Mouse (Mus musculus): ENCODE results near the gene Slc4a1ap. TPM values are rescaled to one million over a fixed set of nuclear protein-coding genes. Genes with fewer than 3 reads are reported as not detected.

Slc4a1ap gene
- polyA plus RNA-seq, 1 experiment from 2014 or later, result 32.5 TPM

DNA sequence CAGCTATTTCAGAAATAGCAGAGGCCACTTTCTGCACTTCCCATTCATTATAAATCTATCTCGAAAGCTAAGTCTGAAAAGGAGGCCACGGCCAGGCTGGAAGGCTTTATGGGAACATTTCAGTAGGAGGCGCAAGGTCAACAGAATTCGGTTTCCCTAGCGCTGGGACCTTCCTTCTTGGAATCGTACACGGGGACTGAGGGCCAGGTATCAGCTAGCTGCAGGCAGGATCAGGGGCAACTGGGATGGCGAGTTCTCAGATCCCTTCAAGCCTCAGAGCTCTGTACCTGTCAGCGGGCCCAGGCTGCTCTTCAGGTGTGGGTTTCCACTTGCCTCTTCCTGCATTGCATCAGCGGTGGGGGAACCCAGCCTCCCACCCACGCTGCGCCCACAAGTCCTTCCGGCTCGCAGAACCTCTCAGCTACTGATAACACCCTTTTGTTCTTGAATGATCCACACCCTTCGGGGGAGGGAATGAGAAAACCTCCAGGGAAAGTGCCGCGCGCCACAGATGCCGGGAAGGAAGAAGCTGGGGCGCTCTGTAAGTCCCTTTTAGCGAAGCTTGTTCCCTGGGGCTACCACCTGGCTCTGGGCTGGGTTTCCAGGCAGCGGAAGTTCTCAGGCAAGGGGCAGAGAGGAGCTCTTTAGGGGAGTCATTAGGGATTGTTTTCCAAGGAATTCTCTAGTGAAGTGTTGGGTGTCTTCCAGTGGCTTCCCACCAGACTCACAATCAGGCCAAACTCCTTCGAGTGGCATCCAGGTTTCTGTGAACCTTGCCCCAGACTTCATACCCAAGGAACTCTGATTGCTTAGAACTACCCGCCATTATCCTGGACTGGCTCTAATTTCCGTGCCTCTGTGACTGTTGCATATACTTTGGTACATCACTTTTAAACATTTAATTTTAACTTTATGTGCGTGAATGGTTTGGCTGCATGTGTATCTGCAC is 70.0 kb downstream of the Slc4a1ap start, which contains the start of gene Mrpl33:
Mrpl33 (plus strand) TSS at position 455 of the 949 bp plus-strand sequence.
- Histone ChIP-seq H3K4me3 (ENCODE audit: low read depth, low read length) (peak within 1 kb of the TSS; percentile 40), H3K9me3 (replicated peaks; ENCODE audit: control insufficient read depth, low read length, poor library complexity, severe bottlenecking) (no peaks in the 10 kb centered on the region), H3K4me1 (ENCODE audit: control insufficient read depth, insufficient read depth, low read length) (peaks cover 15% of the 10 kb centered on the region), H3K4me2 (ENCODE audit: low read length) (peak within 1 kb of the TSS; percentile 73), H3K27ac (ENCODE audit: low read length) (no peak within 1 kb of the TSS), H3K36me3 (ENCODE audit: control insufficient read depth, insufficient read depth, low read length) (no peaks in the 10 kb centered on the region), H3K27me3 (ENCODE audit: control insufficient read depth, insufficient read depth, low read depth, low read length) (peaks cover 3% of the 10 kb centered on the region), H3K9ac (ENCODE audit: low read depth, low read length) (peak within 1 kb of the TSS; percentile 56)
- ATAC-seq, result peak; percentile 66; the same call in 1 of the 2 replicates
- 8% methylated on average over 26 of the region's 26 CpGs for WGBS

DNA sequence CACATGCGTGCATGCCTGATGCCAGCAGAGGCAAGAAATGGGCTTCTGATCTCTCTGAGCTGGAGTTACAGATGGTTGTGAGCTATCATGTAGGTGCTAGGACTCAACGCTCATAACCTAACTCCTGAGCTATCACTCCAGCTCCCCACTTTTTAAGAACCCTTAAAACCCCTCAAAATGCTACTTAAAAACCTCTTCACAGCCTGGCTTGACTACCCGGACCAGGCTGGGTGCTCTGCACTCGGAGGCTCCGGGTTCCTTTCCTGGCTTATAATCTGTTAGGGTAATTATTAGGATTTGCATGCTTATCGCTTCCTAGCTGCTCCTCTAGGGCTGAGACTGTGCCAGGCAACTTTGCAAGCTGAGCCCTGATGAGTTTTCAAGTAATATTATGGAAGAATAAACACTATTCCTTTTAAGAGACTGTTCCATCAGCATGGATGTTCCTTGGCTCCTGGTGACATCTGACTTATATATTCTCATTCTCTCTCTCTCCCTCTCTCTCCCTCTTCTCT is 70.7 kb downstream of the Slc4a1ap start:
- ATAC-seq, result no peak
- Histone ChIP-seq H3K4me1 (ENCODE audit: control insufficient read depth, insufficient read depth, low read length) (peaks cover 15% of the 10 kb centered on the region), H3K4me2 (ENCODE audit: low read length) (no peak overlapping the region), H3K4me3 (ENCODE audit: low read depth, low read length) (no peak overlapping the region), H3K27me3 (ENCODE audit: control insufficient read depth, insufficient read depth, low read depth, low read length) (peaks cover 3% of the 10 kb centered on the region), H3K9me3 (replicated peaks; ENCODE audit: control insufficient read depth, low read length, poor library complexity, severe bottlenecking) (no peaks in the 10 kb centered on the region), H3K27ac (ENCODE audit: low read length) (no peak overlapping the region), H3K36me3 (ENCODE audit: control insufficient read depth, insufficient read depth, low read length) (no peaks in the 10 kb centered on the region), H3K9ac (ENCODE audit: low read depth, low read length) (no peak overlapping the region)
- WGBS, result 61% methylated on average over 6 of the region's 6 CpGs

GRCm38 (mm10) chr5:31598121-31598520 is 71.3 kb downstream of the Slc4a1ap start:
- no peak overlapping the region for H3K27ac ChIP-seq (ENCODE audit: low read length)
- WGBS, result 79% methylated on average over 7 of the region's 7 CpGs
- no peaks in the 10 kb centered on the region for H3K9me3 ChIP-seq (replicated peaks; ENCODE audit: control insufficient read depth, low read length, poor library complexity, severe bottlenecking)
- H3K4me1 ChIP-seq (ENCODE audit: control insufficient read depth, insufficient read depth, low read length), result peaks cover 15% of the 10 kb centered on the region
- no peak overlapping the region for H3K4me2 ChIP-seq (ENCODE audit: low read length)
- peaks cover 3% of the 10 kb centered on the region for H3K27me3 ChIP-seq (ENCODE audit: control insufficient read depth, insufficient read depth, low read depth, low read length)
- H3K9ac ChIP-seq (ENCODE audit: low read depth, low read length), result no peak overlapping the region
- H3K4me3 ChIP-seq (ENCODE audit: low read depth, low read length), result no peak overlapping the region
- ATAC-seq, result no peak
- H3K36me3 ChIP-seq (ENCODE audit: control insufficient read depth, insufficient read depth, low read length), result no peaks in the 10 kb centered on the region

DNA sequence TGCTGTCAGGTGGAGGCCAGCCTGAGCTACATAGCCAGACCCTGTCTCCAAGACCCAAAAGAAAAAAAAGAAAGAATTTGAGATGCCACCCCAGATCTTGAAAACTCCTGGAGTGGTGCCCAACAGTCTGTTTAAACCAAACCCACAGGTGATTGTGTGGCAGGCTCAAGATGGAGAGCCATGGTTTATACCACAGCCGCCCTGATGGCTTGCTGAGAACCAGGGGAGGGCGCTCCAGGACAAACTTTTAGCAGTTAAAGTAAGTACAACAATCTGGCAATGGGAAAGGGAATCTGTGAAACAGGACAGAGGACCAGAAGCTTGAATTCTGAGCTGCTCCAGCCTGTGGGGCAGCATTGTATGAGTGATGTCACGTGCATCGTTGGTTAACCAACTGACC is 71.8 kb downstream of the Slc4a1ap start:
- WGBS, result 65% methylated on average over 4 of the region's 4 CpGs
- H3K4me3 ChIP-seq (ENCODE audit: low read depth, low read length), result no peak overlapping the region
- H3K9ac ChIP-seq (ENCODE audit: low read depth, low read length), result no peak overlapping the region
- peaks cover 3% of the 10 kb centered on the region for H3K27me3 ChIP-seq (ENCODE audit: control insufficient read depth, insufficient read depth, low read depth, low read length)
- no peak overlapping the region for H3K27ac ChIP-seq (ENCODE audit: low read length)
- no peaks in the 10 kb centered on the region for H3K36me3 ChIP-seq (ENCODE audit: control insufficient read depth, insufficient read depth, low read length)
- no peak for ATAC-seq
- H3K4me2 ChIP-seq (ENCODE audit: low read length), result no peak overlapping the region
- H3K9me3 ChIP-seq (replicated peaks; ENCODE audit: control insufficient read depth, low read length, poor library complexity, severe bottlenecking), result no peaks in the 10 kb centered on the region
- peaks cover 15% of the 10 kb centered on the region for H3K4me1 ChIP-seq (ENCODE audit: control insufficient read depth, insufficient read depth, low read length)

DNA sequence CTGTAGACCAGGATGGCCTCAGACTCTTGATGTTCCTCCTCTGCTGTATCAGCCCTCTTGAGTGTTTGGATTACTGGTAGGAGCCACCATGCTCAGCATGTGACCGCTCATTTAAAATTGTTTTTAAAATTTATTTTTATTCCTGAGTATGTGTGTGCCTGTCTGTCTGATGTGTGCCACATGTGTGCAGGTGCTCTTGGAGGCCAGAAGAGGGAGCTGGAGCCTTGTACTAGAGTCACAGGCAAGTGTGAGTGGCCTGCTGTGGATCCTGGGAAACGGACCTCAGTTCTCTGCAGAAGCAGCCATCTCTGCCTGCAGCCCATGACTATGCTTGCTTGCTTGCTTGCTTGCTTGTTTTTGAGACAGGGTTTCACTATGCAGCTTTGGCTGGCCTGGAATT is 72.4 kb downstream of the Slc4a1ap start:
- Histone ChIP-seq H3K27ac (ENCODE audit: low read length) (no peak overlapping the region), H3K27me3 (ENCODE audit: control insufficient read depth, insufficient read depth, low read depth, low read length) (peaks cover 3% of the 10 kb centered on the region), H3K4me3 (ENCODE audit: low read depth, low read length) (no peak overlapping the region), H3K4me2 (ENCODE audit: low read length) (no peak overlapping the region), H3K36me3 (ENCODE audit: control insufficient read depth, insufficient read depth, low read length) (no peaks in the 10 kb centered on the region), H3K9ac (ENCODE audit: low read depth, low read length) (no peak overlapping the region), H3K4me1 (ENCODE audit: control insufficient read depth, insufficient read depth, low read length) (peaks cover 15% of the 10 kb centered on the region), H3K9me3 (replicated peaks; ENCODE audit: control insufficient read depth, low read length, poor library complexity, severe bottlenecking) (no peaks in the 10 kb centered on the region)
- ATAC-seq, result no peak
- WGBS, result 81% methylated on average over 2 of the region's 2 CpGs

DNA sequence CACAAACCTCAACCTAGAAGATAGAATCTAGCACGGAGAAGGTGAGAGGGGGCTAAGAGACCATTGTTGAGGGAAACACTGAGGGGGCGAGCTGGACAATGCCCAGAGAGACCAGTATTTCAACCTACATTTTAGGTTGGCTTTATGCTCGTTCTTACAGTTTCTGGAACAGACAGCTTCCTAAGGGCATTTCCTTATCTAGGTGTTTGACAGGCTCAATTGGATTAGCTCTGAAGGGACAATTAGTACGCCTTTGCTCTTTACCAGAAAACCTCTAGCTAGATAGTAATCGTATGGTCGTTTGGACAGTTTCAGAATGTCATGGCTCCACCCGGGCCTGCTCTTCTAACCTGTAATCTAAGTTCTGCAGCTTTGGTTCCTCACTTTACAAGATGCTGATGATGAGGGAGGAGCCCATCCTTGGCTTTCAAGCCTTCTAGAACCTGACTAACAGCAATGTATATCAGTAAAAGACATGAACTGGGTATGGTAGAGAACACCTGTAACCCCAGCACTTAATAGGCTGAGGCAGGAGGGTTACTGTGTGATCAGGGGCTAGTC is 74.4 kb downstream of the Slc4a1ap start:
- no peaks in the 10 kb centered on the region for H3K9me3 ChIP-seq (replicated peaks; ENCODE audit: control insufficient read depth, low read length, poor library complexity, severe bottlenecking)
- no peak overlapping the region for H3K4me2 ChIP-seq (ENCODE audit: low read length)
- peaks cover 10% of the 10 kb centered on the region for H3K4me1 ChIP-seq (ENCODE audit: control insufficient read depth, insufficient read depth, low read length)
- H3K27ac ChIP-seq (ENCODE audit: low read length), result no peak overlapping the region
- no peak overlapping the region for H3K9ac ChIP-seq (ENCODE audit: low read depth, low read length)
- no peak overlapping the region for H3K4me3 ChIP-seq (ENCODE audit: low read depth, low read length)
- H3K27me3 ChIP-seq (ENCODE audit: control insufficient read depth, insufficient read depth, low read depth, low read length), result peaks cover 3% of the 10 kb centered on the region
- no peak for ATAC-seq
- 90% methylated on average over 7 of the region's 7 CpGs for WGBS
- H3K36me3 ChIP-seq (ENCODE audit: control insufficient read depth, insufficient read depth, low read length), result no peaks in the 10 kb centered on the region

GRCm38 (mm10) chr5:31602377-31602776 is 75.6 kb downstream of the Slc4a1ap start:
- no peak overlapping the region for H3K4me3 ChIP-seq (ENCODE audit: low read depth, low read length)
- H3K36me3 ChIP-seq (ENCODE audit: control insufficient read depth, insufficient read depth, low read length), result no peaks in the 10 kb centered on the region
- no peak for ATAC-seq
- H3K27me3 ChIP-seq (ENCODE audit: control insufficient read depth, insufficient read depth, low read depth, low read length), result no peaks in the 10 kb centered on the region; the same call in 1 of the 2 replicates
- WGBS, result 70% methylated on average over 1 of the region's 1 CpGs
- H3K27ac ChIP-seq (ENCODE audit: low read length), result no peak overlapping the region
- no peak overlapping the region for H3K9ac ChIP-seq (ENCODE audit: low read depth, low read length)
- peaks cover 3% of the 10 kb centered on the region; the same call in 1 of the 2 replicates for H3K4me1 ChIP-seq (ENCODE audit: control insufficient read depth, insufficient read depth, low read length)
- no peaks in the 10 kb centered on the region for H3K9me3 ChIP-seq (replicated peaks; ENCODE audit: control insufficient read depth, low read length, poor library complexity, severe bottlenecking)
- no peak overlapping the region for H3K4me2 ChIP-seq (ENCODE audit: low read length)

- H3K4me1 ChIP-seq (ENCODE audit: control insufficient read depth, insufficient read depth, low read length), result no peaks in the 10 kb centered on the region
- H3K27ac ChIP-seq (ENCODE audit: low read length), result no peak overlapping the region
- no peaks in the 10 kb centered on the region for H3K9me3 ChIP-seq (replicated peaks; ENCODE audit: control insufficient read depth, low read length, poor library complexity, severe bottlenecking)
- no peak overlapping the region for H3K9ac ChIP-seq (ENCODE audit: low read depth, low read length)
- WGBS, result 89% methylated on average over 6 of the region's 6 CpGs
- H3K4me3 ChIP-seq (ENCODE audit: low read depth, low read length), result no peak overlapping the region
- H3K4me2 ChIP-seq (ENCODE audit: low read length), result no peak overlapping the region
- no peak for ATAC-seq
- H3K27me3 ChIP-seq (ENCODE audit: control insufficient read depth, insufficient read depth, low read depth, low read length), result no peaks in the 10 kb centered on the region
- no peaks in the 10 kb centered on the region for H3K36me3 ChIP-seq (ENCODE audit: control insufficient read depth, insufficient read depth, low read length)
Observed at GRCm38 (mm10) chr5:31603766-31604165, 77.0 kb downstream of the Slc4a1ap start.

GRCm38 (mm10) chr5:31606151-31606550 is 79.4 kb downstream of the Slc4a1ap start:
- Histone ChIP-seq H3K27me3 (ENCODE audit: control insufficient read depth, insufficient read depth, low read depth, low read length) (no peaks in the 10 kb centered on the region), H3K27ac (ENCODE audit: low read length) (no peak overlapping the region), H3K4me3 (ENCODE audit: low read depth, low read length) (no peak overlapping the region), H3K4me2 (ENCODE audit: low read length) (no peak overlapping the region), H3K4me1 (ENCODE audit: control insufficient read depth, insufficient read depth, low read length) (no peaks in the 10 kb centered on the region), H3K36me3 (ENCODE audit: control insufficient read depth, insufficient read depth, low read length) (no peaks in the 10 kb centered on the region), H3K9ac (ENCODE audit: low read depth, low read length) (no peak overlapping the region), H3K9me3 (replicated peaks; ENCODE audit: control insufficient read depth, low read length, poor library complexity, severe bottlenecking) (no peaks in the 10 kb centered on the region)
- ATAC-seq, result no peak
- 59% methylated on average over 3 of the region's 3 CpGs for WGBS
